Mouse (Mus musculus): ENCODE measurements at regions not wholly inside any gene's neighbourhood (a gene's known extent, or its start where the extent isn't known, plus 50 kb on each side); places are given as distances from the start of the nearest gene placed in this dataset.

DNA sequence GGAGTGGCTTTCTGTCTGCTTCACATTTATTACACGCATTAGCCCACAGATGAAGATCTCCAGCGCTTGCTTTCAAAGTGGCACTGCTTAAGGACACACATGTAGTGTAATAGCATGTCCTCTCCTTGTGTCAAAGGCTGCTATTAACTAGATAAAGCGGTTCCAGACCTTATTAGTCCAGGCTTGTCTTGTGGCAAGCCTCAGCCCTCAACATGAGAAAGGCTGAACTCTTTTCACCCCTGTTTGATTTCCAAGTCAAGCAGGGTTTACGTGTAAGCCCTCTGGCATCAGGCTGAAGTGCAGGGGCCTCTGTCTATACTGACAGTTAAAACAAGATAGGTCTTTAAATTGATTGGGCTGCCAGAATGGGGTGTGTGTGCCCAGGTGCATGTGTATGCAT, 403.7 kb upstream of the Adamts16 start:
- TF ChIP-seq EP300 (optimal IDR thresholded peaks at IDR 0.05) (no peak), CTCF (IDR thresholded peaks at IDR 0.05; ENCODE audit: low read depth) (no peak)
